ENCODE assay signal across 27 mouse cellular contexts in the genomic region with DNA sequence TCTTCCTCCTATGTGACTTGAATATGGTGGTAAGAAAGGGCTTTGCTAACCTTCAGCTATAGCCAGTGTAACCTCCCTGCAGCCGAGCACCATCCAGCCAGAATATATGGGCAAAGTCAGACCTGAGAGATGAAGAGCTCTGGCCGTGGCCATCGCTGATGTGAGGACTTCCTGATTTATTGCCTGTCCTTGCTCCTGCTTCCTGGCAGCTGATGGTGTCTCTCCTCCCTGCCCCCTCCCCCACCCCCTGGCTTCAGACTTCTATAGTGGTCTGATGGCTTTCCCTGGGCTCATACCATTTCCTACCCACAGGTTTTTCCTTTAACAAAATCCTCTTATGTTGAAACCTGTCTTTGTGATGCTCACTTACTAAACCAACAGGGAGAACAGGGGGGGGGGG. TPM values are rescaled to one million over a fixed set of nuclear protein-coding genes. Genes with fewer than 3 reads are reported as not detected.
A peak's percentile ranks its signal among the peaks of the same experiment; 100 is the strongest.
DNase-seq lines count a peak whose midpoint lies in the region; ATAC-seq and TF ChIP-seq lines count a peak whose summit lies in the region.
"Had no signal": no experiment of that assay in that cellular context is flagged by ENCODE, and none has a peak within 500 bp of the region (broad histone marks: within the 10 kb centered on the region; RNA-seq: fewer than 3 reads in every experiment).

No protein-coding gene starts in this region.

- no peaks in the 10 kb centered on the region for H3K27me3 ChIP-seq in kidney, embryonic 14.5 days (ENCODE audit: control insufficient read depth, insufficient read depth, low read length)
- H3K27me3 ChIP-seq in kidney, adult 2 months (replicated peaks; ENCODE audit: control insufficient read depth, insufficient read depth, low read length), result no peaks in the 10 kb centered on the region
- H3K27me3 ChIP-seq: embryonic facial prominence, embryonic 13.5 days; limb, embryonic 13.5 days; liver, embryonic 13.5 days had no signal

- intact Hi-C loops in gastrocnemius, adult 2 months (cut with DNase I), result no loop called here
- intact Hi-C loops in left cerebral cortex, postnatal 4 days (cut with DNase I), result no loop called here

- no peak overlapping the region for H3K4me2 ChIP-seq in kidney, embryonic 14.5 days (replicated peaks; ENCODE audit: low read depth, low read length)
- H3K4me2 ChIP-seq: embryonic facial prominence, embryonic 13.5 days; heart, embryonic 13.5 days; limb, embryonic 13.5 days; liver, embryonic 13.5 days had no signal

- 11% methylated on average over 3 of the region's 3 CpGs for WGBS in kidney, embryonic 14.5 days
- 34% methylated on average over 3 of the region's 3 CpGs for WGBS in kidney, adult 2 months

- no peak overlapping the region for H3K9ac ChIP-seq in kidney, embryonic 14.5 days (ENCODE audit: low read depth, low read length)
- H3K9ac ChIP-seq: embryonic facial prominence, embryonic 13.5 days; heart, embryonic 13.5 days; limb, embryonic 13.5 days; liver, embryonic 13.5 days had no signal

- TF ChIP-seq CTCF in kidney, adult 2 months (conservative IDR thresholded peaks at IDR 0.05; ENCODE audit: insufficient read depth, insufficient read length, low read depth, low read length), result no peak
- TF ChIP-seq CTCF in gastrocnemius, adult 2 months (IDR thresholded peaks at IDR 0.05), result no peak

- no peak overlapping the region for H3K4me3 ChIP-seq in kidney, embryonic 14.5 days (ENCODE audit: low read length)
- no peak overlapping the region for H3K4me3 ChIP-seq in kidney, adult 2 months (ENCODE audit: insufficient read depth, low read depth, low read length)
- H3K4me3 ChIP-seq in gastrocnemius, adult 2 months, result no peak overlapping the region
- H3K4me3 ChIP-seq: embryonic facial prominence, embryonic 13.5 days; heart, embryonic 13.5 days; limb, embryonic 13.5 days; liver, embryonic 13.5 days had no signal

- DNase-seq in kidney, adult 2 months, result no peak
- DNase-seq in embryo, embryonic 10 days (ENCODE audit: low spot score), result peak; percentile 51
- peak; percentile 36 for DNase-seq in embryo, embryonic 9.5 days (ENCODE audit: extremely low spot score)
- DNase-seq in neural tube, embryonic 10.5 days (ENCODE audit: extremely low spot score, low spot score), result peak; percentile 39
- DNase-seq in gastrocnemius, adult 2 months, result no peak
- DNase-seq in left cerebral cortex, postnatal 4 days, result no peak
- no peak for DNase-seq in right cerebral cortex, postnatal 14 days
- DNase-seq: B cell, adult 2 months; cerebellum, adult 18-20 months; cerebellum, postnatal 25 days; kidney, adult 8-10 months; liver, embryonic 13.5 days had no signal

- no peak overlapping the region for H3K27ac ChIP-seq in kidney, embryonic 14.5 days (ENCODE audit: low read depth, low read length)
- H3K27ac ChIP-seq in kidney, adult 2 months (ENCODE audit: insufficient read depth, low read depth, low read length), result no peak overlapping the region
- no peak overlapping the region for H3K27ac ChIP-seq in gastrocnemius, adult 2 months
- H3K27ac ChIP-seq: embryonic facial prominence, embryonic 13.5 days; heart, embryonic 13.5 days; limb, embryonic 13.5 days; liver, embryonic 13.5 days had no signal

- no peaks in the 10 kb centered on the region for H3K36me3 ChIP-seq in kidney, embryonic 14.5 days (ENCODE audit: control insufficient read depth, insufficient read depth, low read length)
- H3K36me3 ChIP-seq in kidney, adult 2 months (ENCODE audit: control insufficient read depth, insufficient read depth, low read length), result no peaks in the 10 kb centered on the region
- H3K36me3 ChIP-seq: embryonic facial prominence, embryonic 13.5 days; heart, embryonic 13.5 days; limb, embryonic 13.5 days; liver, embryonic 13.5 days had no signal

- ATAC-seq in kidney, embryonic 14.5 days (ENCODE audit: low FRiP score, low TSS enrichment), result peak; percentile 32; the same call in 1 of the 2 replicates
- ATAC-seq: forebrain, embryonic 16.5 days; inflammation-experienced regulatory T-cells, adult 6 months; lung, postnatal 0 days had no signal

- no peak for TF ChIP-seq POLR2A in kidney, adult 2 months (IDR thresholded peaks at IDR 0.05; ENCODE audit: low read depth, low read length)

- no peaks in the 10 kb centered on the region for H3K9me3 ChIP-seq in kidney, embryonic 14.5 days (ENCODE audit: control insufficient read depth, low read length)
- H3K9me3 ChIP-seq: embryonic facial prominence, embryonic 13.5 days; heart, embryonic 13.5 days; limb, embryonic 13.5 days; liver, embryonic 13.5 days had no signal

- H3K4me1 ChIP-seq in kidney, embryonic 14.5 days (ENCODE audit: control insufficient read depth, insufficient read depth, low read length), result peaks cover 26% of the 10 kb centered on the region
- no peaks in the 10 kb centered on the region for H3K4me1 ChIP-seq in kidney, adult 2 months (ENCODE audit: control insufficient read depth, insufficient read depth, low read length)
- H3K4me1 ChIP-seq: liver, embryonic 13.5 days had no signal

RNA-seq across cellular contexts. Expression of a gene that starts 14.6 kb away (rescaled TPM):
- polyA plus RNA-seq in kidney, embryonic 14.5 days (2014; fragmentation: Nextera tagmentation; extraction: Ambion mirVana), result not detected in 2 replicates
- polyA plus RNA-seq in kidney, adult 2 months (2012; rRNA removed), result not detected in 2 replicates
- total RNA-seq in gastrocnemius, adult 2 months (2021), result not detected
- total RNA-seq in left cerebral cortex, postnatal 4 days (2021), result not detected
- total RNA-seq: adrenal gland, postnatal 4 days; gastrocnemius, postnatal 4 days; heart, postnatal 25 days; layer of hippocampus, postnatal 14 days; left cerebral cortex, postnatal 10 days; megakaryocyte progenitor cell, adult 5-6 weeks; neutrophil, adult 5-6 weeks had no signal
- polyA plus RNA-seq: embryonic facial prominence, embryonic 13.5 days; forebrain, embryonic 16.5 days; heart, embryonic 13.5 days; inflammation-experienced regulatory T-cells, adult 6 months; limb, embryonic 13.5 days; liver, embryonic 13.5 days; small intestine, adult 2 months had no signal

Comparison
In these comparisons a context has a peak if more than half of its experiments do, and no peak if none do; other contexts are left out.
1. DNase-seq: peak in embryo, embryonic 10 days (single experiment), embryo, embryonic 9.5 days (single experiment) and neural tube, embryonic 10.5 days (single experiment); none in kidney, adult 2 months (single experiment), gastrocnemius, adult 2 months (single experiment), left cerebral cortex, postnatal 4 days (single experiment) and right cerebral cortex, postnatal 14 days (single experiment).